Mouse (Mus musculus) heart, embryonic 16.5 days (tissue): ENCODE results near the gene Tspan10. TPM values are rescaled to one million over a fixed set of nuclear protein-coding genes. Genes with fewer than 3 reads are reported as not detected.

Experiments used
- ATAC-seq: fragments of 200-750 bp; cut with Nextera tagmentation; replicated peaks from 2 replicates; pipeline ENCODE4 v1.8.0; 2017; ENCODE audit warnings: moderate number of reproducible peaks; ENCODE audit not compliant: insufficient read depth, low FRiP score; ENCODE audit errors: extremely low read depth
- H3K27ac ChIP-seq: fragments of 300-500 bp; sonication (generic); 2 replicates; pipeline ENCODE4 v1.5.1; 2014; ENCODE audit warnings: mild to moderate bottlenecking, low read length, control low read depth, moderate library complexity
- H3K27me3 ChIP-seq: fragments of 300-500 bp; sonication (generic); 2 replicates; pipeline ENCODE4 v1.6.1; 2014; ENCODE audit warnings: low read length, mixed read lengths; ENCODE audit not compliant: control insufficient read depth, insufficient read depth
- H3K36me3 ChIP-seq: fragments of 300-500 bp; sonication (generic); 2 replicates; pipeline ENCODE4 v1.6.1; 2014; ENCODE audit not compliant: control insufficient read depth, insufficient read depth
- H3K4me1 ChIP-seq: fragments of 300-500 bp; sonication (generic); 2 replicates; pipeline ENCODE4 v1.6.1; 2014; ENCODE audit warnings: low read length, mixed read lengths; ENCODE audit not compliant: control insufficient read depth, insufficient read depth
- H3K4me2 ChIP-seq: fragments of 300-500 bp; sonication (generic); 2 replicates; pipeline ENCODE4 v1.6.1; 2014; ENCODE audit warnings: low read depth, mild to moderate bottlenecking, control low read depth, low read length
- H3K4me3 ChIP-seq: fragments of 300-500 bp; sonication (generic); 2 replicates; pipeline ENCODE4 v1.5.1; 2014; ENCODE audit warnings: mild to moderate bottlenecking, control low read depth, low read length
- H3K9ac ChIP-seq: fragments of 300-500 bp; sonication (generic); 2 replicates; pipeline ENCODE4 v1.6.1; 2014; ENCODE audit warnings: low read length, control low read depth
- H3K9me3 ChIP-seq: fragments of 300-500 bp; sonication (generic); replicated peaks from 2 replicates; pipeline ENCODE4 v1.6.1; 2016; ENCODE audit warnings: low read length; ENCODE audit not compliant: control insufficient read depth
- WGBS: fragments of 180-500 bp; shearing (Covaris S2); extraction: QIAGEN DNeasy Blood & Tissue Kit; methylation state at CpG from one replicate; pipeline ENCODE4 v1.1.7; 2014; 5-methylcytosine and 5-hydroxymethylcytosine counted together
- polyA plus RNA-seq: library from polyadenylated mRNA; unstranded; fragments of >200 nt; fragmentation: Nextera tagmentation; extraction: Ambion mirVana; gene quantifications from 2 replicates; pipeline ENCODE4 v1.2.1, GENCODE M21; 2015

The Tspan10 gene
- polyA plus RNA-seq, 1 experiment from 2014 or later = not detected

DNA sequence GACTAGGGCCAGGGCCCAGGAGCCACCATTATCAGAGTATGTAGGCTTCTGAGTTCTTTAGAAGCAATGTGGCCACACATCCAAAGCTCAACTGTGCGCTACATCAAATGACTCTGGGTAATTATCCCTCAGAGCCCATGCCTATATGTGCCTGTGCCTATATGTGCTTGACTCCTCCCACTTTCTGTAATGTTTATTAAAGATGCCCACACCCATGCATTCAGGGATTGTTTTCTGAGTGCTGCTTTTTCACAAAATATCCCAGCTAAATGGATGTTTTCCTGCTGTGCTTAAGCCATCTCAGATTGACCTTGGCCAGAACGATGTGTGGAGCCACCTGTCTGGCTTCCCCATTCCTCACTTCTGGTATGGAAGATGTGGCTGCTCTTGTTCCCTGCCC lies 21.1 kb downstream of the Tspan10 start:
- H3K27me3 ChIP-seq = no peaks in the 10 kb centered on the region
- H3K4me1 ChIP-seq = peaks cover 24% of the 10 kb centered on the region
- no peak overlapping the region for H3K9ac ChIP-seq
- H3K27ac ChIP-seq = no peak overlapping the region
- ATAC-seq = no peak
- H3K36me3 ChIP-seq = peaks cover 18% of the 10 kb centered on the region
- no peak overlapping the region for H3K4me3 ChIP-seq
- 87% methylated on average over 2 of the region's 2 CpGs for WGBS
- no peak overlapping the region for H3K4me2 ChIP-seq
- H3K9me3 ChIP-seq = no peaks in the 10 kb centered on the region

GRCm38 (mm10) chr11:120464365-120464764 lies 21.9 kb downstream of the Tspan10 start:
- 85% methylated on average over 5 of the region's 5 CpGs for WGBS
- Histone ChIP-seq H3K9me3 (no peaks in the 10 kb centered on the region), H3K36me3 (peaks cover 18% of the 10 kb centered on the region), H3K4me1 (peaks cover 20% of the 10 kb centered on the region), H3K4me2 (no peak overlapping the region), H3K27me3 (no peaks in the 10 kb centered on the region), H3K4me3 (no peak overlapping the region), H3K27ac (no peak overlapping the region), H3K9ac (no peak overlapping the region)
- ATAC-seq = no peak

DNA sequence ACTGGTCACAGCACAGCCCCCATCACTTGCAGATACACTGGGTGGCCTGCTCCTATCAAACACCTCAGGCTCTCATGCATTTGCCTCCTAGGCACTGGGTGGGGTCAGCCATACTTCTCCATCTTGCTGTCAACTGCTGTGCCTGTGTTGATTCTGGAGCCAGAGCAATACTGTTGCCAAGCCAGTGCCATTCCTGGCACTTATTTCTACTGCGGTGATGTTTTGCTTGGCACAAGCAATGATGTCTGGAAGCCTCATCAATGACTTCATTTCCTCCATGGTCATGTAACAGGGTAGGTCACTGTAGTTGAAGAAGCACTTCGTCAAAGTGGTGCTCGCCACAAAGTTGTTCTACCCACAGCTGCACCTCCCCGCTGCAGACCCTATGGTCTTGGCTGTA lies 23.1 kb downstream of the Tspan10 start:
- Histone ChIP-seq H3K9ac (no peak overlapping the region), H3K27me3 (no peaks in the 10 kb centered on the region), H3K4me1 (peaks cover 20% of the 10 kb centered on the region), H3K4me2 (no peak overlapping the region), H3K9me3 (no peaks in the 10 kb centered on the region), H3K27ac (no peak overlapping the region), H3K4me3 (no peak overlapping the region), H3K36me3 (peaks cover 19% of the 10 kb centered on the region)
- ATAC-seq = no peak
- WGBS = 71% methylated on average over 4 of the region's 4 CpGs

DNA sequence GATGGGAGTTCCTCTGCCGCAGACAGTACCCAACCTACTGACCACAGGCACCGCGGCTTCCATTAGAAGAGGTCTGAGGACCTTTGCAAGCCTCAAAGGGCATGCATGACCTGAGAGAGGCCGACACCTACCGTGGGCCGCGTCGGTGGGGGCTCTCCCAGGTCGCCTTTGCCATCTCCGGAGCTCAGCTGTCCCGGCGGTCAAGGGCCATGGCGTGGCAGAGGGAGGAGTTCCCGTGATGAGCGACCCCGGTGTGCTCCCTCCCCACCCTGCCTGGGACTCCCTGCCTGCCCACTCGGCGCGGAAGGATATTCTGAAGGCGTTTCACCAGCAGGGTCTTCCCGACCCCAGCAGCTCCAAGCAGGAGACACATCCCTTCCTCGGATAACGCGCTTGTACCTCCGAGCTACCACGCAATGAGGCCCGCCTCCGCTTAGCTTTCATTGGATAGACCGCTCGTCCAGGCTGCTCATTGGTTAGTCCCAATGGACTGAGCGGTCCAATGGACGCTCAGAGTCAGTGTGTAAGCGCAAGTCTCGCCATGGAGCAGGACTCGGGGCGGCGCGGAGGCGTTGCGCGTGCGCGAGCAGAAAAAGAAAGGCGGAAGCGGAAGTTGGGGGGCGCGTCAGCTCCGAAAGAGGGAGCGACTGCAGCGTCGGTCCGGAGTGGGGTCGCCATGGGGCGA lies 24.7 kb downstream of the Tspan10 start, which contains the start of gene Arl16:
Gene Arl16 (minus strand): TSS at position 557 of the 685 bp plus-strand sequence.
- under 1% methylated on average over 51 of the region's 54 CpGs for WGBS
- H3K27ac ChIP-seq = peak within 1 kb of the TSS; percentile 56
- H3K4me2 ChIP-seq = peak within 1 kb of the TSS; percentile 95
- no peaks in the 10 kb centered on the region for H3K27me3 ChIP-seq
- peak within 1 kb of the TSS; percentile 88 for H3K9ac ChIP-seq
- H3K9me3 ChIP-seq = no peaks in the 10 kb centered on the region
- peaks cover 20% of the 10 kb centered on the region for H3K4me1 ChIP-seq
- peak; percentile 100 for ATAC-seq
- peak within 1 kb of the TSS; percentile 93 for H3K4me3 ChIP-seq
- peaks cover 18% of the 10 kb centered on the region for H3K36me3 ChIP-seq

DNA sequence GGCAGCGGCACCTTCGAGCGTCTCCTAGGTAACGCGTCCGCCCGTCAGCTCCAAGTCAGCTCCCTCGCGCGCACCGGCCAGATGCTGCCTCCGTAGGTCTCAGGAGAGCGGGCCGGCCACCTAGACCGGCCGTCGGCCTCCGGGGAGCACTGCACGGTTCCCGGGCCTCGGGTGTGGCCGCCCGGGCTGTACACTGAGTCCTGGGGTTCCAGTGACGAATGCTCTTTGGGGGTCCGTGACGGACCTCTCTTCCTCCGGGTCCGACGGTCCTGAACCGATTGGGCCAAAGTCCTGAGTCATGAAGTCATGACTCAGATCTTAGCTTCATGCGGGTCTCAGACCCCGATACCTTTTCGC lies 25.3 kb downstream of the Tspan10 start:
- 1% methylated on average over 33 of the region's 33 CpGs for WGBS
- H3K9me3 ChIP-seq = no peaks in the 10 kb centered on the region
- no peak overlapping the region for H3K27ac ChIP-seq
- peak; percentile 28 for ATAC-seq
- peak overlapping the region; percentile 95 for H3K4me2 ChIP-seq
- H3K4me3 ChIP-seq = peak overlapping the region; percentile 93
- peak overlapping the region; percentile 88 for H3K9ac ChIP-seq
- H3K27me3 ChIP-seq = no peaks in the 10 kb centered on the region
- H3K4me1 ChIP-seq = peaks cover 20% of the 10 kb centered on the region
- peaks cover 22% of the 10 kb centered on the region for H3K36me3 ChIP-seq

- no peak overlapping the region for H3K27ac ChIP-seq
- H3K9me3 ChIP-seq = no peaks in the 10 kb centered on the region
- peaks cover 46% of the 10 kb centered on the region for H3K36me3 ChIP-seq
- peaks cover 8% of the 10 kb centered on the region for H3K4me1 ChIP-seq
- no peak overlapping the region for H3K9ac ChIP-seq
- no peak overlapping the region for H3K4me3 ChIP-seq
- WGBS = 95% methylated on average over 6 of the region's 6 CpGs
- ATAC-seq = no peak
- H3K27me3 ChIP-seq = no peaks in the 10 kb centered on the region
- H3K4me2 ChIP-seq = no peak overlapping the region
These were observed 29.6 kb downstream of the Tspan10 start for GRCm38 (mm10) chr11:120472052-120472451.

DNA sequence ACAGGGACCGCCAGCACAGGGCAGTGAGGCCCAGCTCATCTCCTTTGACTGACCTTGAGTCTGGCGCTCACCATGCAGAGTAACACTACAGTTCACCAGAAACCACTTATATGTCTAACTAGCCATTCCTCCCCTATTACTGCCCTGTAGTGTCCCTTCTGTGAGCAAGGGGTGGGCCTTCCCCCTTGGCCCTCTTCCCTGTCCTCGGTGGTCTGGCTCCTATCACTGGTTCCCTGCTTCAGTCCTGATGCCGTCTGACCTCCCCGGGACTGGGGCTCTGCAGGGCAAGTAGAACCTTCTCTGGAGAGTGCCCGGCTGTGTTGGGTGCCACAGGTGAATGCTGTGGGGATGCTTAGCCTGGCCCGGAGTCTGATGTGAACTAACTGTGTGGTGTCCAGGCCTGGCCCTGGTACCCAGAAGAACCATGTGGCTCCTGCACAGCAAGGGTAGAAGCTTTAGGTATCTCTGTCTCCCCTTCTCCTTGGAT lies 41.0 kb downstream of the Tspan10 start:
- no peak overlapping the region; the same call in 1 of the 2 replicates for H3K4me3 ChIP-seq
- 81% methylated on average over 7 of the region's 7 CpGs for WGBS
- ATAC-seq = no peak
- no peaks in the 10 kb centered on the region for H3K9me3 ChIP-seq
- H3K9ac ChIP-seq = peak overlapping the region; percentile 96
- no peaks in the 10 kb centered on the region for H3K27me3 ChIP-seq
- H3K36me3 ChIP-seq = peaks cover 54% of the 10 kb centered on the region
- peaks cover 14% of the 10 kb centered on the region for H3K4me1 ChIP-seq
- H3K27ac ChIP-seq = no peak overlapping the region; the same call in 1 of the 2 replicates
- peak overlapping the region; percentile 80 for H3K4me2 ChIP-seq

DNA sequence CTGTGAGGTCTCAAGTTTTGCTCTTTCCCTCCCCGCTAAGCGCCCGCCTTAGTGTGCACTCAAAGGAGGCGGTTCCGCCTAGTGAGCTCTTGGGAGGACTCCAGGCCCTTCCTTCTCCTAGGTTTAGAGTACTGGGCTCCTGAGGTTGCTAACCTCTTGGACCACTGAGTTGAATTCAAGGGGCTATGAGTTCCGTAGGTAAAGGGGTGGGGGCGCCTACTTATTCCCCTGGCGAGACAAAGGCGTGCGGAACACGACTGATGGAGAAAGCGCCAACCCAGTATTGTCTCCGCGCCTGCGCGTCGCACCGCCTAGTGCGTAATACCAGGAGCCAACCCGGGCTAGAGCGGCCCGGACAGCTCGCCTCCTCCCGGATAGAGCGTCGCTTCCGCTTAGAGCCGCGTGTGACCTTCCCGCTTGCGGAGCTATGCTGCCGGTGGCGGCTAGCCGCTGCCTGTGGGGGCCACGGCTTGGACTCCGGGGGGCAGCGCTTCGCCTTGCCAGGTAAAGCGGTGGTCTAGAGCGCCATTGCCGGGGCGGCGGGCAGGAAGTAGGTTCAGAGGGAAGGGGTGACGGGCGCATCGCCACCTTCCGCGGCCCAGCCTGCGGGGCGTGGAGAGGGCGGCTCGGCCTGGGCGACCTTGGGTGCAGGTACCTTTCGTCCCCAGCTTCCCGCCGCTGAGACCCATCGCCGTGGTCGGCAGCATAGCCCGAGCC lies 42.0 kb downstream of the Tspan10 start, which contains the start of gene Mrpl12:
Gene Mrpl12 (plus strand): TSS at position 349 of the 717 bp plus-strand sequence.
- 1% methylated on average over 60 of the region's 60 CpGs for WGBS

GRCm38 (mm10) chr11:120485251-120485650 lies 42.8 kb downstream of the Tspan10 start:
- peak overlapping the region; percentile 75 for H3K4me2 ChIP-seq
- ATAC-seq = no peak
- peak overlapping the region; percentile 89 for H3K27ac ChIP-seq
- peaks cover 48% of the 10 kb centered on the region for H3K36me3 ChIP-seq
- H3K9ac ChIP-seq = peak overlapping the region; percentile 96
- H3K4me3 ChIP-seq = peak overlapping the region; percentile 97
- 7% methylated on average over 10 of the region's 10 CpGs for WGBS
- no peaks in the 10 kb centered on the region for H3K9me3 ChIP-seq
- H3K4me1 ChIP-seq = peaks cover 18% of the 10 kb centered on the region
- H3K27me3 ChIP-seq = no peaks in the 10 kb centered on the region

More for the DNA sequence above, 42.0 kb downstream of the Tspan10 start, which contains the start of gene Mrpl12:
- peak; percentile 94 for ATAC-seq
- H3K4me1 ChIP-seq = peaks cover 15% of the 10 kb centered on the region
- H3K4me3 ChIP-seq = peak within 1 kb of the TSS; percentile 97
- no peaks in the 10 kb centered on the region for H3K27me3 ChIP-seq
- H3K36me3 ChIP-seq = peaks cover 50% of the 10 kb centered on the region
- peak within 1 kb of the TSS; percentile 96 for H3K9ac ChIP-seq
- H3K9me3 ChIP-seq = no peaks in the 10 kb centered on the region
- peak within 1 kb of the TSS; percentile 80 for H3K4me2 ChIP-seq
- peak within 1 kb of the TSS; percentile 89 for H3K27ac ChIP-seq
